ENCODE assay signal across 22 mouse cellular contexts in genomic region chr1:195164996-195165755, GRCm38 (mm10). TPM values are rescaled to one million over a fixed set of nuclear protein-coding genes. Genes with fewer than 3 reads are reported as not detected.
"Had no signal": no experiment of that assay in that cellular context is flagged by ENCODE, and none has a peak within 500 bp of the region (broad histone marks: within the 10 kb centered on the region; RNA-seq: fewer than 3 reads in every experiment).

No protein-coding gene starts in this region.

- H3K9ac ChIP-seq: limb, embryonic 12.5 days; limb, embryonic 15.5 days; liver, embryonic 14.5 days; liver, postnatal 0 days; lung, embryonic 15.5 days; neural tube, embryonic 12.5 days; neural tube, embryonic 15.5 days; stomach, embryonic 15.5 days had no signal

- H3K4me3 ChIP-seq: left cerebral cortex, adult 2 months; limb, embryonic 12.5 days; limb, embryonic 15.5 days; lung, embryonic 15.5 days; neural tube, embryonic 12.5 days; neural tube, embryonic 15.5 days; stomach, embryonic 15.5 days had no signal

- H3K9me3 ChIP-seq: limb, embryonic 12.5 days; limb, embryonic 15.5 days; lung, embryonic 15.5 days; neural tube, embryonic 12.5 days; neural tube, embryonic 15.5 days; stomach, embryonic 15.5 days had no signal

- H3K4me1 ChIP-seq: limb, embryonic 12.5 days; limb, embryonic 15.5 days; lung, embryonic 15.5 days; neural tube, embryonic 12.5 days; neural tube, embryonic 15.5 days; stomach, embryonic 15.5 days had no signal

- H3K36me3 ChIP-seq: limb, embryonic 12.5 days; limb, embryonic 15.5 days; lung, embryonic 15.5 days; neural tube, embryonic 12.5 days; neural tube, embryonic 15.5 days; stomach, embryonic 15.5 days had no signal

- DNase-seq: kidney, adult 2 months; kidney, postnatal 36 days; layer of hippocampus, postnatal 36 days; left cerebral cortex, postnatal 4 days; liver, postnatal 0 days; lung, postnatal 10 days; lung, postnatal 36 days; midbrain, embryonic 14.5 days; right cerebral cortex, adult 18-20 months; right cerebral cortex, postnatal 14 days; right cerebral cortex, postnatal 4 days; thymus, postnatal 36 days had no signal

- H3K27me3 ChIP-seq: limb, embryonic 12.5 days; limb, embryonic 15.5 days; lung, embryonic 15.5 days; neural tube, embryonic 12.5 days; neural tube, embryonic 15.5 days; stomach, embryonic 15.5 days had no signal

- H3K27ac ChIP-seq: kidney, postnatal 0 days; left cerebral cortex, adult 2 months; limb, embryonic 12.5 days; limb, embryonic 15.5 days; liver, embryonic 14.5 days; lung, embryonic 15.5 days; neural tube, embryonic 12.5 days; neural tube, embryonic 15.5 days; stomach, embryonic 15.5 days had no signal

RNA-seq across cellular contexts. Expression of gene Cr2, which starts 11.3 kb away (rescaled TPM):
- total RNA-seq: megakaryocyte-erythroid progenitor cell, adult 5-6 weeks had no signal
